Mouse (Mus musculus) hindbrain, embryonic 10.5 days (tissue): Measurements from ENCODE around the gene Krtap1-4. TPM values are rescaled to one million over a fixed set of nuclear protein-coding genes. Genes with fewer than 3 reads are reported as not detected.

Experiments
- polyA plus RNA-seq: library from polyadenylated mRNA; unstranded; fragments of >200 nt; fragmentation: Nextera tagmentation; extraction: Ambion mirVana; gene quantifications from 2 replicates; pipeline ENCODE4 v1.2.1, GENCODE M21; 2016

The Krtap1-4 gene
- polyA plus RNA-seq, 1 experiment from 2014 or later = not detected

Other genes starting within 250 kb of the Krtap1-4 start
- gene Krt26, start 245.7 kb downstream of the Krtap1-4 start, polyA plus RNA-seq = 0.12 and 0.43 TPM in 2 replicates
- gene Krt27, start 232.6 kb downstream of the Krtap1-4 start, polyA plus RNA-seq = not detected in 2 replicates
- gene Krt28, start 208.8 kb downstream of the Krtap1-4 start, polyA plus RNA-seq = 0.25 and 0.26 TPM in 2 replicates
- gene Krt10, start 194.3 kb downstream of the Krtap1-4 start, polyA plus RNA-seq = 22.4 and 27.4 TPM in 2 replicates
- 0.09 TPM in 1 of 2 replicates, not detected in the other for gene Krt12, start 161.4 kb downstream of the Krtap1-4 start, polyA plus RNA-seq
- 0.35 and 1.6 TPM in 2 replicates for gene Krt20, start 145.5 kb downstream of the Krtap1-4 start, polyA plus RNA-seq
- gene Krt23, start 90.5 kb downstream of the Krtap1-4 start, polyA plus RNA-seq = 0.24 TPM in 1 of 2 replicates, not detected in the other
- not detected in 2 replicates for gene Krt39, start 62.3 kb downstream of the Krtap1-4 start, polyA plus RNA-seq
- gene Krt40, start 40.5 kb downstream of the Krtap1-4 start, polyA plus RNA-seq = not detected in 2 replicates
- not detected in 2 replicates for gene Krtap3-3, start 32.8 kb downstream of the Krtap1-4 start, polyA plus RNA-seq
- not detected in 2 replicates for gene Krtap3-2, start 26.8 kb downstream of the Krtap1-4 start, polyA plus RNA-seq
- not detected in 2 replicates for gene Gm11939, start 24.2 kb downstream of the Krtap1-4 start, polyA plus RNA-seq
- not detected in 2 replicates for gene Krtap3-1, start 17.0 kb downstream of the Krtap1-4 start, polyA plus RNA-seq
- gene Krtap1-5, start 2.6 kb downstream of the Krtap1-4 start, polyA plus RNA-seq = not detected in 2 replicates
- not detected in 2 replicates for gene Krtap1-3, start 7.7 kb upstream of the Krtap1-4 start, polyA plus RNA-seq
- not detected in 2 replicates for gene Krtap9-3, start 14.5 kb upstream of the Krtap1-4 start, polyA plus RNA-seq
- gene Gm11938, start 19.7 kb upstream of the Krtap1-4 start, polyA plus RNA-seq = not detected in 2 replicates
- gene Gm11937, start 26.5 kb upstream of the Krtap1-4 start, polyA plus RNA-seq = not detected in 2 replicates
- not detected in 2 replicates for gene Krtap2-4, start 31.2 kb upstream of the Krtap1-4 start, polyA plus RNA-seq
- not detected in 2 replicates for gene Gm11562, start 36.8 kb upstream of the Krtap1-4 start, polyA plus RNA-seq
- gene Krtap4-1, start 44.6 kb upstream of the Krtap1-4 start, polyA plus RNA-seq = not detected in 2 replicates
- not detected in 2 replicates for gene Krtap4-2, start 51.4 kb upstream of the Krtap1-4 start, polyA plus RNA-seq
- gene Krtap4-7, start 60.4 kb upstream of the Krtap1-4 start, polyA plus RNA-seq = not detected in 2 replicates
- not detected in 2 replicates for gene Gm11555, start 66.6 kb upstream of the Krtap1-4 start, polyA plus RNA-seq
- not detected in 2 replicates for gene Gm11563, start 75.3 kb upstream of the Krtap1-4 start, polyA plus RNA-seq
- not detected in 2 replicates for gene Krtap4-6, start 82.3 kb upstream of the Krtap1-4 start, polyA plus RNA-seq
- not detected in 2 replicates for gene Gm14190, start 107.1 kb upstream of the Krtap1-4 start, polyA plus RNA-seq
- gene Gm14180, start 150.6 kb upstream of the Krtap1-4 start, polyA plus RNA-seq = not detected in 2 replicates
- gene Gm11595, start 189.3 kb upstream of the Krtap1-4 start, polyA plus RNA-seq = not detected in 2 replicates
- gene Krtap4-8, start 197.1 kb upstream of the Krtap1-4 start, polyA plus RNA-seq = not detected in 2 replicates
- gene Krtap4-9, start 201.5 kb upstream of the Krtap1-4 start, polyA plus RNA-seq = not detected in 2 replicates
- gene Gm11596, start 209.8 kb upstream of the Krtap1-4 start, polyA plus RNA-seq = not detected in 2 replicates
- not detected in 2 replicates for gene Gm11569, start 215.3 kb upstream of the Krtap1-4 start, polyA plus RNA-seq
- gene Gm11554, start 220.8 kb upstream of the Krtap1-4 start, polyA plus RNA-seq = not detected in 2 replicates
- not detected in 2 replicates for gene Krtap4-13, start 226.2 kb upstream of the Krtap1-4 start, polyA plus RNA-seq
- not detected in 2 replicates for gene Gm11564, start 232.0 kb upstream of the Krtap1-4 start, polyA plus RNA-seq